Mouse (Mus musculus): Measurements from ENCODE around the gene Ccpg1.

The Ccpg1 gene

GRCm38 (mm10) chr9:73045204-73045603, 60.0 kb downstream of the Ccpg1 start:
- in situ Hi-C loops (cut with MboI), result no loop called here

GRCm38 (mm10) chr9:73045711-73046110, 60.5 kb downstream of the Ccpg1 start:
- in situ Hi-C loops (cut with MboI), result no loop called here

- in situ Hi-C loops (cut with MboI), result no loop called here
Measured at GRCm38 (mm10) chr9:73047906-73048305, 62.7 kb downstream of the Ccpg1 start.

GRCm38 (mm10) chr9:73048927-73049326, 63.7 kb downstream of the Ccpg1 start:
- in situ Hi-C loops (cut with MboI), result no loop called here

GRCm38 (mm10) chr9:73049833-73050232, 64.6 kb downstream of the Ccpg1 start:
- in situ Hi-C loops (cut with MboI), result no loop called here

- in situ Hi-C loops (cut with MboI), result no loop called here
Measured at GRCm38 (mm10) chr9:73050606-73051005, 65.4 kb downstream of the Ccpg1 start.

- in situ Hi-C loops (cut with MboI), result no loop called here
Measured at GRCm38 (mm10) chr9:73055441-73055911, 70.2 kb downstream of the Ccpg1 start.

- in situ Hi-C loops (cut with MboI), result no loop called here
Measured at GRCm38 (mm10) chr9:73059224-73059623, 74.0 kb downstream of the Ccpg1 start.

GRCm38 (mm10) chr9:73063621-73064290, 78.5 kb downstream of the Ccpg1 start:
- in situ Hi-C loops (cut with MboI), result no loop called here

Measured in mature B cell (primary cell).